Mouse (Mus musculus) midbrain, embryonic 12.5 days (tissue): ENCODE measurements around the gene Lrp3. TPM values are rescaled to one million over a fixed set of nuclear protein-coding genes. Genes with fewer than 3 reads are reported as not detected.
"Not testable (repeated sequence)": the region's sequence is repeated elsewhere in the genome, so short reads cannot be mapped to it uniquely, and the experiment has no call there.

Experiments
- ATAC-seq: fragments of 200-750 bp; cut with Nextera tagmentation; 2 replicates; pipeline ENCODE4 v1.8.0; 2017; ENCODE audit warnings: low read depth, moderate TSS enrichment, moderate library complexity; ENCODE audit not compliant: low FRiP score
- H3K27ac ChIP-seq: fragments of 300-500 bp; sonication (generic); replicated peaks from 2 replicates; pipeline ENCODE4 v1.5.1; 2016; ENCODE audit warnings: mild to moderate bottlenecking
- H3K27me3 ChIP-seq: fragments of 300-500 bp; sonication (generic); 2 replicates; pipeline ENCODE4 v1.6.1; 2016; ENCODE audit warnings: mild to moderate bottlenecking
- H3K36me3 ChIP-seq: fragments of 300-500 bp; sonication (generic); 2 replicates; pipeline ENCODE4 v1.6.1; 2016
- H3K4me1 ChIP-seq: fragments of 300-500 bp; sonication (generic); 2 replicates; pipeline ENCODE4 v1.6.1; 2016
- H3K4me2 ChIP-seq: fragments of 300-500 bp; sonication (generic); replicated peaks from 2 replicates; pipeline ENCODE4 v1.6.1; 2016; ENCODE audit warnings: mild to moderate bottlenecking, moderate library complexity
- H3K4me3 ChIP-seq: fragments of 300-500 bp; sonication (generic); 2 replicates; pipeline ENCODE4 v1.5.1; 2016; ENCODE audit warnings: mild to moderate bottlenecking
- H3K9ac ChIP-seq: fragments of 300-500 bp; sonication (generic); replicated peaks from 2 replicates; pipeline ENCODE4 v1.6.1; 2016; ENCODE audit warnings: mild to moderate bottlenecking, moderate library complexity
- H3K9me3 ChIP-seq: fragments of 300-500 bp; sonication (generic); 2 replicates; pipeline ENCODE4 v1.6.1; 2016; ENCODE audit warnings: mild to moderate bottlenecking
- WGBS: fragments of 180-500 bp; shearing (Covaris S2); methylation state at CpG from one replicate; pipeline ENCODE4 v1.1.7; 2016; 5-methylcytosine and 5-hydroxymethylcytosine counted together
- polyA plus RNA-seq: library from polyadenylated mRNA; unstranded; fragments of >200 nt; fragmentation: Nextera tagmentation; extraction: Ambion mirVana; gene quantifications from 2 replicates; pipeline ENCODE4 v1.2.1, GENCODE M21; 2016

Gene Lrp3
- 19.3 and 20.7 TPM in 2 replicates for polyA plus RNA-seq

GRCm38 (mm10) chr7:35215225-35215624 is at the start of gene Lrp3:
Gene Lrp3 (minus strand): TSS chr7:35215498.
- peak within 1 kb of the TSS; percentile 89 for H3K9ac ChIP-seq
- peak; percentile 90 for ATAC-seq
- H3K27me3 ChIP-seq, result peaks cover 4% of the 10 kb centered on the region; the same call in 1 of the 2 replicates
- H3K27ac ChIP-seq, result peak within 1 kb of the TSS; percentile 89
- H3K4me2 ChIP-seq, result peak within 1 kb of the TSS; percentile 67
- H3K9me3 ChIP-seq, result no peaks in the 10 kb centered on the region
- peaks cover 27% of the 10 kb centered on the region for H3K36me3 ChIP-seq
- peak within 1 kb of the TSS; percentile 77 for H3K4me3 ChIP-seq
- under 1% methylated on average over 51 of the region's 53 CpGs for WGBS
- H3K4me1 ChIP-seq, result peaks cover 28% of the 10 kb centered on the region

- Histone ChIP-seq H3K27ac (no peak overlapping the region), H3K36me3 (no peaks in the 10 kb centered on the region), H3K9ac (no peak overlapping the region), H3K4me2 (no peak overlapping the region), H3K4me1 (no peaks in the 10 kb centered on the region), H3K9me3 (no peaks in the 10 kb centered on the region), H3K4me3 (no peak overlapping the region), H3K27me3 (peaks cover 10% of the 10 kb centered on the region; the same call in 1 of the 2 replicates)
- 7% methylated on average over 7 of the region's 7 CpGs for WGBS
- no peak for ATAC-seq
Measured at GRCm38 (mm10) chr7:35264746-35265145, 49.4 kb upstream of the Lrp3 start.

- no peak overlapping the region for H3K9ac ChIP-seq
- H3K36me3 ChIP-seq, result no peaks in the 10 kb centered on the region
- WGBS, result 87% methylated on average over 15 of the region's 15 CpGs
- H3K4me2 ChIP-seq, result no peak overlapping the region
- no peak for ATAC-seq
- H3K9me3 ChIP-seq, result no peaks in the 10 kb centered on the region
- no peaks in the 10 kb centered on the region for H3K4me1 ChIP-seq
- peaks cover 10% of the 10 kb centered on the region; the same call in 1 of the 2 replicates for H3K27me3 ChIP-seq
- H3K27ac ChIP-seq, result no peak overlapping the region
- H3K4me3 ChIP-seq, result no peak overlapping the region
Measured at GRCm38 (mm10) chr7:35263595-35264489, 48.5 kb upstream of the Lrp3 start.

GRCm38 (mm10) chr7:35259384-35259783 is 44.1 kb upstream of the Lrp3 start:
- no peaks in the 10 kb centered on the region for H3K9me3 ChIP-seq
- 85% methylated on average over 8 of the region's 8 CpGs for WGBS
- no peaks in the 10 kb centered on the region for H3K36me3 ChIP-seq
- H3K4me3 ChIP-seq, result no peak overlapping the region
- H3K4me1 ChIP-seq, result no peaks in the 10 kb centered on the region
- no peak overlapping the region for H3K9ac ChIP-seq
- H3K4me2 ChIP-seq, result no peak overlapping the region
- peaks cover 10% of the 10 kb centered on the region; the same call in 1 of the 2 replicates for H3K27me3 ChIP-seq
- ATAC-seq, result no peak
- H3K27ac ChIP-seq, result no peak overlapping the region

GRCm38 (mm10) chr7:35258294-35258693 is 43.0 kb upstream of the Lrp3 start:
- 65% methylated on average over 7 of the region's 7 CpGs for WGBS

GRCm38 (mm10) chr7:35252041-35252558 is 36.8 kb upstream of the Lrp3 start:
- no peak overlapping the region for H3K9ac ChIP-seq

More at GRCm38 (mm10) chr7:35258294-35258693, 43.0 kb upstream of the Lrp3 start:
- Histone ChIP-seq H3K9me3 (no peaks in the 10 kb centered on the region), H3K4me1 (no peaks in the 10 kb centered on the region), H3K36me3 (no peaks in the 10 kb centered on the region), H3K27ac (no peak overlapping the region), H3K9ac (no peak overlapping the region), H3K27me3 (peaks cover 4% of the 10 kb centered on the region; the same call in 1 of the 2 replicates), H3K4me3 (no peak overlapping the region), H3K4me2 (no peak overlapping the region)
- no peak for ATAC-seq

GRCm38 (mm10) chr7:35237935-35238334 is 22.6 kb upstream of the Lrp3 start:
- not testable (repeated sequence) for H3K9ac ChIP-seq, ATAC-seq, H3K36me3 ChIP-seq, H3K4me2 ChIP-seq, H3K4me3 ChIP-seq, H3K9me3 ChIP-seq, H3K27me3 ChIP-seq, H3K4me1 ChIP-seq, H3K27ac ChIP-seq
- WGBS, result 50% methylated on average over 2 of the region's 3 CpGs

More at GRCm38 (mm10) chr7:35252041-35252558, 36.8 kb upstream of the Lrp3 start:
- Histone ChIP-seq H3K27ac (no peak overlapping the region), H3K4me2 (peak overlapping the region; percentile 44), H3K4me3 (peak overlapping the region; percentile 27), H3K27me3 (no peaks in the 10 kb centered on the region), H3K9me3 (no peaks in the 10 kb centered on the region), H3K36me3 (no peaks in the 10 kb centered on the region), H3K4me1 (peaks cover 4% of the 10 kb centered on the region; the same call in 1 of the 2 replicates)
- 11% methylated on average over 13 of the region's 13 CpGs for WGBS
- ATAC-seq, result peak; percentile 79

- peak; percentile 68 for ATAC-seq
- peak overlapping the region; percentile 55 for H3K4me2 ChIP-seq
- H3K36me3 ChIP-seq, result no peaks in the 10 kb centered on the region
- WGBS, result 20% methylated on average over 9 of the region's 9 CpGs
- no peaks in the 10 kb centered on the region for H3K27me3 ChIP-seq
- H3K9me3 ChIP-seq, result 0 out of 2 replicates have a peak, but pooled peaks cover 3% of the 10 kb centered on the region
- peaks cover 10% of the 10 kb centered on the region for H3K4me1 ChIP-seq
- peak overlapping the region; percentile 91 for H3K27ac ChIP-seq
- peak overlapping the region; percentile 65 for H3K4me3 ChIP-seq
- H3K9ac ChIP-seq, result peak overlapping the region; percentile 63
Measured at GRCm38 (mm10) chr7:35235308-35235707, 20.0 kb upstream of the Lrp3 start.

- WGBS, result under 1% methylated on average over 45 of the region's 45 CpGs
- peak overlapping the region; percentile 63 for H3K9ac ChIP-seq
Measured at GRCm38 (mm10) chr7:35234361-35235245, 19.3 kb upstream of the Lrp3 start.

GRCm38 (mm10) chr7:35233861-35234260 is 18.6 kb upstream of the Lrp3 start:
- no peaks in the 10 kb centered on the region for H3K36me3 ChIP-seq
- ATAC-seq, result no peak
- 39% methylated on average over 12 of the region's 12 CpGs for WGBS
- peak overlapping the region; percentile 56 for H3K4me2 ChIP-seq
- peak overlapping the region; percentile 91 for H3K27ac ChIP-seq
- peaks cover 10% of the 10 kb centered on the region for H3K4me1 ChIP-seq
- H3K4me3 ChIP-seq, result peak overlapping the region; percentile 65
- H3K9ac ChIP-seq, result peak overlapping the region; percentile 60
- no peaks in the 10 kb centered on the region for H3K27me3 ChIP-seq
- 0 out of 2 replicates have a peak, but pooled peaks cover 3% of the 10 kb centered on the region for H3K9me3 ChIP-seq

More at GRCm38 (mm10) chr7:35234361-35235245, 19.3 kb upstream of the Lrp3 start:
- ATAC-seq, result peak; percentile 94
- peak overlapping the region; percentile 91 for H3K27ac ChIP-seq
- H3K4me2 ChIP-seq, result peak overlapping the region; percentile 56
- H3K27me3 ChIP-seq, result no peaks in the 10 kb centered on the region
- H3K9me3 ChIP-seq, result 0 out of 2 replicates have a peak, but pooled peaks cover 3% of the 10 kb centered on the region
- no peaks in the 10 kb centered on the region for H3K36me3 ChIP-seq
- H3K4me1 ChIP-seq, result peaks cover 10% of the 10 kb centered on the region
- peak overlapping the region; percentile 65 for H3K4me3 ChIP-seq

GRCm38 (mm10) chr7:35232796-35233455 is 17.6 kb upstream of the Lrp3 start:
- Histone ChIP-seq H3K4me3 (no peak overlapping the region), H3K4me1 (peaks cover 10% of the 10 kb centered on the region), H3K36me3 (no peaks in the 10 kb centered on the region), H3K9ac (no peak overlapping the region), H3K4me2 (no peak overlapping the region), H3K9me3 (0 out of 2 replicates have a peak, but pooled peaks cover 3% of the 10 kb centered on the region), H3K27ac (no peak overlapping the region), H3K27me3 (no peaks in the 10 kb centered on the region)
- 26% methylated on average over 13 of the region's 13 CpGs for WGBS
- no peak for ATAC-seq
